ENCODE assay signal across 8 mouse cellular contexts in the genomic region with DNA sequence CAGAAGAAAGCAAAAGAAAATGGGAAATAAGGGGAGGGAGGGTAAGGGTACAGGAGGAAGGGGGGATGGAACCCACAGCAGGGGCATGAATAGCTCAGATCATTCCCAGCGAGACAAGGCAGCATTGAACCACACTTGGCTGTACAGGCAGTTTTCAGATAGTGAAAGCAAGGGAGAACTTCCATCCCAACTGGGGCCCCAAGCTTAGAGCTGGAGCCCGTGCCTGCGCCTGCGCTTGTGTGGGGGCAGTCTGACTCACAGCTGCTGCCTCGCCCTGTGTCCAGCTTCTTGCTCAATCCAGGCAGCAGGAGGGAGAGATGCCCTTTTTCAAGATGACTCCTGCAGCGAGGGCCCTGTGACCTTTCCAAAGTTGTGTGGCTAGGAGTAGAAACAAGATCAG.
A peak's percentile ranks its signal among the peaks of the same experiment; 100 is the strongest.
DNase-seq lines count a peak whose midpoint lies in the region; ATAC-seq lines count a peak whose summit lies in the region.

No protein-coding gene starts in this region.

- no peaks in the 10 kb centered on the region for H3K36me3 ChIP-seq in neural tube, embryonic 11.5 days (ENCODE audit: control insufficient read depth, insufficient read depth, low read length)
- no peaks in the 10 kb centered on the region for H3K36me3 ChIP-seq in embryonic facial prominence, embryonic 10.5 days (replicated peaks)

- H3K9ac ChIP-seq in neural tube, embryonic 11.5 days (ENCODE audit: low read length), result no peak overlapping the region

- H3K27me3 ChIP-seq in neural tube, embryonic 11.5 days (ENCODE audit: control insufficient read depth, insufficient read depth, low read length), result no peaks in the 10 kb centered on the region
- H3K27me3 ChIP-seq in embryonic facial prominence, embryonic 10.5 days (replicated peaks; ENCODE audit: low read depth, poor library complexity, severe bottlenecking), result no peaks in the 10 kb centered on the region

- no peaks in the 10 kb centered on the region for H3K9me3 ChIP-seq in neural tube, embryonic 11.5 days (ENCODE audit: control insufficient read depth, low read length)
- no peaks in the 10 kb centered on the region for H3K9me3 ChIP-seq in embryonic facial prominence, embryonic 10.5 days

- no peak overlapping the region for H3K4me2 ChIP-seq in neural tube, embryonic 11.5 days (ENCODE audit: low read depth)

- ATAC-seq in neural tube, embryonic 11.5 days (ENCODE audit: insufficient read depth, low FRiP score, low TSS enrichment), result peak; percentile 48; the same call in 1 of the 2 replicates

- DNase-seq in neural tube, embryonic 11.5 days (ENCODE audit: low spot score), result no peak
- no peak for DNase-seq in neural tube, embryonic 10.5 days (ENCODE audit: extremely low spot score, low spot score)
- DNase-seq in embryonic facial prominence, embryonic 10.5 days (ENCODE audit: low spot score), result no peak
- DNase-seq in heart, adult 9 months (ENCODE audit: low spot score in 2 of 2), result peak; percentile 72 to 74
- peak; percentile 14 to 34 for DNase-seq in left cerebral cortex, postnatal 14 days (ENCODE audit: low spot score in 2 of 2)
- peak; percentile 24 for DNase-seq in ovary, postnatal 10 days (ENCODE audit: low spot score)
- DNase-seq in T-cell, adult 2 months (ENCODE audit: low spot score), result no peak
- no peak for DNase-seq in thymus, postnatal 25 days

- H3K4me1 ChIP-seq in neural tube, embryonic 11.5 days (ENCODE audit: control insufficient read depth, insufficient read depth, low read length), result no peaks in the 10 kb centered on the region
- H3K4me1 ChIP-seq in embryonic facial prominence, embryonic 10.5 days, result peaks cover 9% of the 10 kb centered on the region

- WGBS in neural tube, embryonic 11.5 days, result 39% methylated on average over 6 of the region's 6 CpGs
- WGBS in embryonic facial prominence, embryonic 10.5 days, result 46% methylated on average over 6 of the region's 6 CpGs

- H3K27ac ChIP-seq in neural tube, embryonic 11.5 days (ENCODE audit: low read depth, low read length), result no peak overlapping the region
- peak overlapping the region; percentile 44; the same call in 1 of the 2 replicates for H3K27ac ChIP-seq in embryonic facial prominence, embryonic 10.5 days (replicated peaks)

- no peak overlapping the region for H3K4me3 ChIP-seq in neural tube, embryonic 11.5 days (ENCODE audit: low read depth, low read length)
- no peak overlapping the region for H3K4me3 ChIP-seq in embryonic facial prominence, embryonic 10.5 days

- intact Hi-C loops in left cerebral cortex, postnatal 14 days (cut with DNase I), result no loop called here

Comparison
In these comparisons a context has a peak if more than half of its experiments do, and no peak if none do; other contexts are left out.
1. DNase-seq: peak in heart, adult 9 months (2 of 2), left cerebral cortex, postnatal 14 days (2 of 2) and ovary, postnatal 10 days (single experiment); none in neural tube, embryonic 11.5 days (single experiment), neural tube, embryonic 10.5 days (single experiment), embryonic facial prominence, embryonic 10.5 days (single experiment), T-cell, adult 2 months (single experiment) and thymus, postnatal 25 days (single experiment).